Mouse (Mus musculus) hindbrain, embryonic 10.5 days (tissue): ENCODE measurements around the gene Mlf2. TPM values are rescaled to one million over a fixed set of nuclear protein-coding genes. Genes with fewer than 3 reads are reported as not detected.

Source experiments
- DNase-seq: peaks from one replicate; pipeline ENCODE4 v3.0.0-alpha.2; 2017; ENCODE audit warnings: low spot score
- H3K27ac ChIP-seq: fragments of 300-500 bp; sonication (generic); 2 replicates; pipeline ENCODE4 v1.5.1; 2016; ENCODE audit warnings: mild to moderate bottlenecking, moderate library complexity
- H3K27me3 ChIP-seq: fragments of 300-500 bp; sonication (generic); 2 replicates; pipeline ENCODE4 v1.6.1; 2016; ENCODE audit warnings: mild to moderate bottlenecking; ENCODE audit not compliant: poor library complexity, insufficient read depth, severe bottlenecking
- H3K36me3 ChIP-seq: fragments of 300-500 bp; sonication (generic); 2 replicates; pipeline ENCODE4 v1.6.1; 2016; ENCODE audit warnings: mild to moderate bottlenecking, moderate library complexity
- H3K4me1 ChIP-seq: fragments of 300-500 bp; sonication (generic); replicated peaks from 2 replicates; pipeline ENCODE4 v1.6.1; 2016; ENCODE audit warnings: mild to moderate bottlenecking
- H3K4me3 ChIP-seq: fragments of 300-500 bp; sonication (generic); 2 replicates; pipeline ENCODE4 v1.5.1; 2016; ENCODE audit warnings: mild to moderate bottlenecking, moderate library complexity
- H3K9me3 ChIP-seq: fragments of 300-500 bp; sonication (generic); 2 replicates; pipeline ENCODE4 v1.6.1; 2016; ENCODE audit warnings: mild to moderate bottlenecking, moderate library complexity
- WGBS: fragments of 180-500 bp; shearing (Covaris S2); methylation state at CpG from one replicate; pipeline ENCODE4 v1.1.7; 2016; 5-methylcytosine and 5-hydroxymethylcytosine counted together
- polyA plus RNA-seq: library from polyadenylated mRNA; unstranded; fragments of >200 nt; fragmentation: Nextera tagmentation; extraction: Ambion mirVana; gene quantifications from 2 replicates; pipeline ENCODE4 v1.2.1, GENCODE M21; 2016

The Mlf2 gene
- polyA plus RNA-seq, 1 experiment from 2014 or later, result 499 TPM

GRCm38 (mm10) chr6:124931525-124932313, 533 bp downstream of the Mlf2 start:
- H3K27ac ChIP-seq, result peak overlapping the region; percentile 95
- H3K9me3 ChIP-seq, result 0 out of 2 replicates have a peak, but pooled peaks cover 3% of the 10 kb centered on the region
- DNase-seq, result no peak
- H3K4me3 ChIP-seq, result peak overlapping the region; percentile 88
- 1% methylated on average over 48 of the region's 48 CpGs for WGBS
- peaks cover 37% of the 10 kb centered on the region for H3K4me1 ChIP-seq
- H3K27me3 ChIP-seq, result no peaks in the 10 kb centered on the region
- peaks cover 44% of the 10 kb centered on the region for H3K36me3 ChIP-seq

DNA sequence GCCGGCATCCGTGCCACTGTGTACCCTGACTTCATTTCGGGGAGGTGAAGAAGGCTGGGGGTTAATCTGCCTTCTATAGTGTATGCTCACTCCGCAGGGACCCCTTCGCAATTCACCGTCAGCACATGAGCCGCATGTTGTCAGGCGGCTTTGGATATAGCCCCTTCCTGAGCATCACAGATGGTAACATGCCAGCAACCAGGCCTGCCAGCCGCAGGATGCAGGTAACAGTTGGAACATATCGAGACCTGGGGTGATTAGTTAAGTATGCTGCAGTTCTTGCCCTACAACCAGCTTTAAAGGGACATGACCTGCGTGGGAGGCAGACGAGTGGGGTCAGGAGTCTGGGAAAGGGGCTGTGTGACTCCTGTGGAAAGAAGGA, 1.1 kb downstream of the Mlf2 start:
- H3K27ac ChIP-seq, result peak overlapping the region; percentile 95
- DNase-seq, result no peak

GRCm38 (mm10) chr6:124933127-124933526, 1.9 kb downstream of the Mlf2 start:
- peaks cover 37% of the 10 kb centered on the region for H3K4me1 ChIP-seq
- WGBS, result 97% methylated on average over 3 of the region's 3 CpGs
- no peak for DNase-seq
- H3K9me3 ChIP-seq, result 0 out of 2 replicates have a peak, but pooled peaks cover 3% of the 10 kb centered on the region
- H3K36me3 ChIP-seq, result peaks cover 58% of the 10 kb centered on the region
- no peaks in the 10 kb centered on the region for H3K27me3 ChIP-seq
- no peak overlapping the region for H3K27ac ChIP-seq
- peak overlapping the region; percentile 88 for H3K4me3 ChIP-seq

More for the DNA sequence above, 1.1 kb downstream of the Mlf2 start:
- Histone ChIP-seq H3K27me3 (no peaks in the 10 kb centered on the region), H3K36me3 (peaks cover 50% of the 10 kb centered on the region), H3K4me1 (peaks cover 37% of the 10 kb centered on the region), H3K9me3 (0 out of 2 replicates have a peak, but pooled peaks cover 3% of the 10 kb centered on the region), H3K4me3 (peak overlapping the region; percentile 88)
- 60% methylated on average over 12 of the region's 12 CpGs for WGBS

- peaks cover 34% of the 10 kb centered on the region for H3K4me1 ChIP-seq
- 94% methylated on average over 7 of the region's 7 CpGs for WGBS
- no peak overlapping the region for H3K4me3 ChIP-seq
- 0 out of 2 replicates have a peak, but pooled peaks cover 3% of the 10 kb centered on the region for H3K9me3 ChIP-seq
- no peak for DNase-seq
- H3K36me3 ChIP-seq, result peaks cover 73% of the 10 kb centered on the region
- no peak overlapping the region for H3K27ac ChIP-seq
- H3K27me3 ChIP-seq, result no peaks in the 10 kb centered on the region
Observed at GRCm38 (mm10) chr6:124934670-124935069, 3.5 kb downstream of the Mlf2 start.

GRCm38 (mm10) chr6:124936681-124937080, 5.5 kb downstream of the Mlf2 start:
- DNase-seq, result no peak
- Histone ChIP-seq H3K27ac (no peak overlapping the region), H3K9me3 (0 out of 2 replicates have a peak, but pooled peaks cover 3% of the 10 kb centered on the region), H3K36me3 (peaks cover 78% of the 10 kb centered on the region), H3K4me3 (no peak overlapping the region), H3K4me1 (peaks cover 24% of the 10 kb centered on the region), H3K27me3 (no peaks in the 10 kb centered on the region)
- WGBS, result 91% methylated on average over 1 of the region's 1 CpGs

DNA sequence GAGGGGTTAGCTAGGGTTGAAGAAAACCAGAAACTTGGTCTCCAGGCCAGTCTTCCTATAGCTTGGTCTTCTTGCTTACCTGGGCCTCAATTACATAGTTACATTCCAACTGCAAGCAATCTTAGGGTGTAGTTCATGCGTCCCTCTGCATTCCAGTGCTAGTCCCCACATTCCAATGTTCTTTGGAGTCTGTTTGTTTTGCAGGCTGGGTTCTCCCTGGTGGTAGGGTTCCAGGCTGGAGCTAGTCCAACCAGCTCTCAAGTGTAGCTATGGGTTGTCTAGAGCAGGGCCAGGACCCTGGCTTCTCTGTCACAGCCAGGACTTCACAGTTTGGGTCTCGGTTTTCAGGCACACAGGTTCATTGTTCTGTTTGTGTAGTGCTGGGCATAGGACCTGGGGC, 6.3 kb downstream of the Mlf2 start:
- DNase-seq, result no peak
- Histone ChIP-seq H3K9me3 (0 out of 2 replicates have a peak, but pooled peaks cover 3% of the 10 kb centered on the region), H3K4me1 (peaks cover 18% of the 10 kb centered on the region), H3K27me3 (no peaks in the 10 kb centered on the region), H3K4me3 (no peak overlapping the region), H3K27ac (no peak overlapping the region), H3K36me3 (peaks cover 76% of the 10 kb centered on the region)
- WGBS, result 91% methylated on average over 2 of the region's 2 CpGs

DNA sequence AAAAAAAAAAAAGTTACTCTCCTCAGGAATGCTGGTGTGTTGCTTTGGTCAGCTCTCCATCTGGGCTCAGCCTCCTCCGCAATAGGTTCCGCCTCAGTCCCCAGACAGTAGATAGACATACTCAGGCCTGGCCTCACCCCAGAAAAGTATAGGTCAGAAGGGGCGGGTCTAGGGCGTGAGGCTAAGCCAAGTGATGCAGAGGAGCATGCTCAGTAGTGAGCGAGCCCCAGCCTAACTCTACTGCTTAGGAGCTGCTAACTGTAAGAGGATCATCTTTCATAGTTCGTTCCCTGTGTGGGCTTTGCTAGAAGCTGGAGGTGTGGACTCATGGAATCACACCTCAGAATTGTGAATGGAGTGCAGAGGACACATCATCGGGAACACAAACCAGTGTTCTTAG, 7.4 kb downstream of the Mlf2 start:
- H3K36me3 ChIP-seq, result peaks cover 66% of the 10 kb centered on the region
- no peak for DNase-seq
- peaks cover 12% of the 10 kb centered on the region for H3K4me1 ChIP-seq
- 90% methylated on average over 7 of the region's 7 CpGs for WGBS
- no peaks in the 10 kb centered on the region for H3K27me3 ChIP-seq
- H3K27ac ChIP-seq, result no peak overlapping the region
- no peak overlapping the region for H3K4me3 ChIP-seq
- H3K9me3 ChIP-seq, result no peaks in the 10 kb centered on the region

- WGBS, result 92% methylated on average over 1 of the region's 1 CpGs
- H3K27ac ChIP-seq, result no peak overlapping the region
- DNase-seq, result no peak
- no peaks in the 10 kb centered on the region for H3K27me3 ChIP-seq
- H3K9me3 ChIP-seq, result no peaks in the 10 kb centered on the region
- H3K36me3 ChIP-seq, result peaks cover 34% of the 10 kb centered on the region
- H3K4me1 ChIP-seq, result no peaks in the 10 kb centered on the region
- H3K4me3 ChIP-seq, result no peak overlapping the region
Observed at GRCm38 (mm10) chr6:124941679-124942078, 10.5 kb downstream of the Mlf2 start.

DNA sequence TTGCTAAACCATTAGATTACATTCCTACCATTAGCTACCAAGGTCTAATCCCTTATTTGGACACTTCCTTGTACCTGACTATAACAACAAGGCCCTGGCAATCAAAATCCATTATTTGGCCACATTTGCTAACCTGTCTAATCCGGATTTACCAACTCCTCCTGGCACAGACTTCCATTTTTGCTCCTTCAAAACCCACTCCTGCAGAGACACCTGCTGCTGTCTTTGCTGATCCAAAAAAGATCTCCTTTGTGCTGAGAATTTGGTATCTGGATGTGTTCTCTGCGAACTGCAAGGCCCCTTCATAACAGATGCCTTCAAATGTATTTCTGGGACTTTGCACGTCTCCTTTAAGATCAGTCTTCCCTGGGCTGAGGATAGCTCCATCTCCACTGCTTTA, 12.3 kb downstream of the Mlf2 start:
- no peak for DNase-seq
- Histone ChIP-seq H3K4me1 (no peaks in the 10 kb centered on the region), H3K27ac (no peak overlapping the region), H3K36me3 (peaks cover 16% of the 10 kb centered on the region), H3K9me3 (no peaks in the 10 kb centered on the region), H3K27me3 (no peaks in the 10 kb centered on the region), H3K4me3 (no peak overlapping the region)
- 89% methylated on average over 3 of the region's 3 CpGs for WGBS

GRCm38 (mm10) chr6:124953991-124954715, 23.0 kb downstream of the Mlf2 start:
- H3K4me3 ChIP-seq, result no peak overlapping the region
- H3K36me3 ChIP-seq, result peaks cover 47% of the 10 kb centered on the region
- no peaks in the 10 kb centered on the region for H3K4me1 ChIP-seq
- H3K9me3 ChIP-seq, result peaks cover 8% of the 10 kb centered on the region; the same call in 1 of the 2 replicates
- no peak for DNase-seq
- H3K27me3 ChIP-seq, result no peaks in the 10 kb centered on the region
- no peak overlapping the region for H3K27ac ChIP-seq
- 82% methylated on average over 2 of the region's 2 CpGs for WGBS

- WGBS, result 97% methylated on average over 4 of the region's 4 CpGs
- peaks cover 57% of the 10 kb centered on the region for H3K36me3 ChIP-seq
- no peak overlapping the region for H3K4me3 ChIP-seq
- no peaks in the 10 kb centered on the region for H3K27me3 ChIP-seq
- no peaks in the 10 kb centered on the region for H3K4me1 ChIP-seq
- H3K9me3 ChIP-seq, result peaks cover 8% of the 10 kb centered on the region; the same call in 1 of the 2 replicates
- no peak overlapping the region for H3K27ac ChIP-seq
- DNase-seq, result no peak
Observed at GRCm38 (mm10) chr6:124955212-124955611, 24.0 kb downstream of the Mlf2 start.

- Histone ChIP-seq H3K27me3 (no peaks in the 10 kb centered on the region), H3K27ac (no peak overlapping the region), H3K4me1 (no peaks in the 10 kb centered on the region), H3K4me3 (no peak overlapping the region), H3K36me3 (peaks cover 82% of the 10 kb centered on the region), H3K9me3 (no peaks in the 10 kb centered on the region)
- no peak for DNase-seq
- WGBS, result 89% methylated on average over 3 of the region's 3 CpGs
Observed at GRCm38 (mm10) chr6:124958127-124958526, 26.9 kb downstream of the Mlf2 start.

DNA sequence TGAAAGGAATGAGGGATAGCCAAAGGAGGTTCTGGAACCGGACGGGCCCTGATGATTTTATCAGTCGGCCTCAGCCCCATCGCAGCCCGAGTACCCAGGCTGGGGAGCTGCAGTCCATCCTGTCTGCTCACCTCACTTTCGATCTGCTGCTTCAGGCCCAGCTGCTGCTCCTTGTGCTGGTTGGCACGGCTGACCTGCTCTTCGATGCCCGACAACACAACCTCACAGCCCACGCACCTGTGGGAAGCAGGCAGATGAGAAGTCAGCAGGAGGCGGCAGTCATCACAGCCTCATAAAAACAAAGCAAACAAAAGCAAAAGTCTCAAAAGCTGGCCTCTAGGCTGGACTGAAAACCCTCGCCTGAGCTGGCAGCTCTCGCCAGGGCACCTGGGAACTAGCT, 28.8 kb downstream of the Mlf2 start:
- Histone ChIP-seq H3K4me1 (peaks cover 9% of the 10 kb centered on the region), H3K27ac (no peak overlapping the region), H3K9me3 (no peaks in the 10 kb centered on the region), H3K4me3 (no peak overlapping the region), H3K27me3 (no peaks in the 10 kb centered on the region), H3K36me3 (peaks cover 79% of the 10 kb centered on the region)
- no peak for DNase-seq
- WGBS, result 89% methylated on average over 13 of the region's 13 CpGs
